Mouse (Mus musculus) heart, postnatal 0 days (tissue): ENCODE results near the gene Acsm4. TPM values are rescaled to one million over a fixed set of nuclear protein-coding genes. Genes with fewer than 3 reads are reported as not detected.
A peak's percentile ranks its signal among the peaks of the same experiment; 100 is the strongest.
"Not testable (repeated sequence)": the region's sequence is repeated elsewhere in the genome, so short reads cannot be mapped to it uniquely, and the experiment has no call there.

Experiments used
- ATAC-seq: fragments of 200-750 bp; cut with Nextera tagmentation; 2 replicates; pipeline ENCODE4 v1.8.0; 2017; ENCODE audit warnings: low read depth, moderate number of reproducible peaks, moderate library complexity; ENCODE audit not compliant: insufficient read depth
- DNase-seq: peaks from one replicate; pipeline ENCODE4 v3.0.0-alpha.2; 2016; ENCODE audit warnings: low spot score
- H3K27ac ChIP-seq: fragments of 300-500 bp; sonication (generic); 2 replicates; pipeline ENCODE4 v1.5.1; 2014; ENCODE audit warnings: low read depth, mild to moderate bottlenecking
- H3K27me3 ChIP-seq: fragments of 300-500 bp; sonication (generic); 2 replicates; pipeline ENCODE4 v1.6.1; 2014; ENCODE audit warnings: low read length, mixed read lengths; ENCODE audit not compliant: control insufficient read depth, insufficient read depth
- H3K36me3 ChIP-seq: fragments of 300-500 bp; sonication (generic); replicated peaks from 2 replicates; pipeline ENCODE4 v1.6.1; 2014; ENCODE audit warnings: low read length, mixed read lengths; ENCODE audit not compliant: control insufficient read depth, insufficient read depth
- H3K4me1 ChIP-seq: fragments of 300-500 bp; sonication (generic); 2 replicates; pipeline ENCODE4 v1.6.1; 2014; ENCODE audit warnings: antibody characterized with exemption; ENCODE audit not compliant: control insufficient read depth, insufficient read depth
- H3K4me2 ChIP-seq: fragments of 300-500 bp; sonication (generic); 2 replicates; pipeline ENCODE4 v1.6.1; 2014; ENCODE audit warnings: low read depth, mild to moderate bottlenecking, low read length, moderate library complexity
- H3K4me3 ChIP-seq: fragments of 300-500 bp; sonication (generic); 2 replicates; pipeline ENCODE4 v1.5.1; 2014; ENCODE audit warnings: low read depth, low read length
- H3K9ac ChIP-seq: fragments of 300-500 bp; sonication (generic); replicated peaks from 2 replicates; pipeline ENCODE4 v1.6.1; 2014; ENCODE audit warnings: low read depth, low read length, mixed read lengths
- H3K9me3 ChIP-seq: fragments of 300-500 bp; sonication (generic); replicated peaks from 2 replicates; pipeline ENCODE4 v1.6.1; 2016; ENCODE audit warnings: low read length; ENCODE audit not compliant: control insufficient read depth
- CTCF ChIP-seq: IDR thresholded peaks from 2 replicates; pipeline ENCODE4 v1.5.1; 2016; ENCODE audit warnings: antibody characterized with exemption, control low read depth, low read depth
- EP300 ChIP-seq: IDR thresholded peaks from 2 replicates; pipeline ENCODE4 v1.6.1; 2016; ENCODE audit warnings: antibody characterized with exemption, low read depth
- WGBS: fragments of 180-500 bp; shearing (Covaris S2); extraction: QIAGEN DNeasy Blood & Tissue Kit; methylation state at CpG from one replicate; pipeline ENCODE4 v1.1.7; 2014; 5-methylcytosine and 5-hydroxymethylcytosine counted together
- polyA plus RNA-seq: library from polyadenylated mRNA; unstranded; fragments of >200 nt; fragmentation: Nextera tagmentation; extraction: Ambion mirVana; gene quantifications from 2 replicates; pipeline ENCODE4 v1.2.1, GENCODE M21; 2015
- total RNA-seq: library from RNA; depleted of rRNA; stranded (reverse); fragments of >200 nt; gene quantifications from 2 replicates; pipeline ENCODE4 v1.2.3, GENCODE M21; 2014; ENCODE audit warnings: low replicate concordance

Gene Acsm4
- total and polyA plus RNA-seq, 2 experiments from 2014 or later: not detected

GRCm38 (mm10) chr7:119720947-119721310 lies 31.1 kb downstream of the Acsm4 start:
- no peaks in the 10 kb centered on the region for H3K27me3 ChIP-seq
- H3K4me3 ChIP-seq: peak overlapping the region; percentile 79
- H3K27ac ChIP-seq: peak overlapping the region; percentile 52; the same call in 1 of the 2 replicates
- 13% methylated on average over 8 of the region's 8 CpGs for WGBS
- TF ChIP-seq EP300 (no peak), CTCF (no peak)
- H3K36me3 ChIP-seq: peaks cover 29% of the 10 kb centered on the region
- peaks cover 6% of the 10 kb centered on the region for H3K4me1 ChIP-seq
- peak overlapping the region; percentile 15; the same call in 1 of the 2 replicates for H3K9ac ChIP-seq
- DNase-seq: no peak
- peak overlapping the region; percentile 78 for H3K4me2 ChIP-seq
- peak; percentile 25; the same call in 1 of the 2 replicates for ATAC-seq
- no peaks in the 10 kb centered on the region for H3K9me3 ChIP-seq

- 87% methylated on average over 2 of the region's 2 CpGs for WGBS
These were observed 37.8 kb downstream of the Acsm4 start for GRCm38 (mm10) chr7:119727621-119728020.

GRCm38 (mm10) chr7:119731262-119731661 lies 41.4 kb downstream of the Acsm4 start:
- H3K27ac ChIP-seq, H3K4me1 ChIP-seq, H3K9ac ChIP-seq, H3K36me3 ChIP-seq, ATAC-seq, H3K9me3 ChIP-seq, H3K4me3 ChIP-seq, H3K27me3 ChIP-seq, H3K4me2 ChIP-seq, DNase-seq: not testable (repeated sequence)
- WGBS: 85% methylated on average over 4 of the region's 4 CpGs

More at GRCm38 (mm10) chr7:119727621-119728020, 37.8 kb downstream of the Acsm4 start:
- no peak overlapping the region for H3K9ac ChIP-seq
- no peak overlapping the region for H3K4me3 ChIP-seq
- no peaks in the 10 kb centered on the region for H3K36me3 ChIP-seq
- H3K4me2 ChIP-seq: no peak overlapping the region
- H3K27me3 ChIP-seq: no peaks in the 10 kb centered on the region
- no peak for TF ChIP-seq EP300
- no peak for TF ChIP-seq CTCF
- no peaks in the 10 kb centered on the region for H3K9me3 ChIP-seq
- H3K4me1 ChIP-seq: no peaks in the 10 kb centered on the region
- DNase-seq (no peak), ATAC-seq (no peak)
- no peak overlapping the region for H3K27ac ChIP-seq

DNA sequence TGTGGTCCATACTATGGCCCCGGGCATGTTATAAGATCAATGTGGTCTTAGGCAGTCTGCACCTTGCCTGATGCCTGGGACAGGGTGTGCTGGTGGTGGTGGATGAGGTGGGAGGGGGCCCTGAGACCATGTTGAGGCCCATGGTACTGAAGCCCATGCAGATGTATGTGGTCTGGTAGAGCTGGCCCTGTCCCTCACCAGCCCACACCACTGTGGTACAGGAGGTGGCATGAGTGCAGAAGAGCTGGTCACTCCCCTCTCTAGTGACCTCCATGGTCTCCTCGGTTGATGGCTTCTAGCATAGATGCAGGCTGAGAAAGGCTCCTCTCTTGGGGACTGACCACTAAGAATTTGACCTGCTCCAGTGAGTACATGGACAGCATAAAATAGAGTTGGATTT lies 49.1 kb downstream of the Acsm4 start:
- no peak for DNase-seq
- ATAC-seq: no peak
- no peak overlapping the region for H3K4me3 ChIP-seq
- H3K9ac ChIP-seq: no peak overlapping the region
- no peak overlapping the region for H3K27ac ChIP-seq
- H3K4me2 ChIP-seq: no peak overlapping the region
- 84% methylated on average over 2 of the region's 2 CpGs for WGBS
- no peak for TF ChIP-seq EP300
- no peak for TF ChIP-seq CTCF
- H3K36me3 ChIP-seq: no peaks in the 10 kb centered on the region
- H3K9me3 ChIP-seq: no peaks in the 10 kb centered on the region
- H3K27me3 ChIP-seq: no peaks in the 10 kb centered on the region
- no peaks in the 10 kb centered on the region for H3K4me1 ChIP-seq

GRCm38 (mm10) chr7:119739798-119740468 lies 50.1 kb downstream of the Acsm4 start:
- H3K27me3 ChIP-seq, H3K27ac ChIP-seq, H3K36me3 ChIP-seq, H3K4me1 ChIP-seq, H3K9ac ChIP-seq, DNase-seq, H3K9me3 ChIP-seq: not testable (repeated sequence)
- 0 out of 2 replicates have a peak, but pooled peaks have one; percentile 53 for ATAC-seq
- 1% methylated on average over 26 of the region's 44 CpGs for WGBS
- Histone ChIP-seq H3K4me3 (peak overlapping the region; percentile 32), H3K4me2 (peak overlapping the region; percentile 59)

- WGBS: 8% methylated on average over 32 of the region's 34 CpGs
These were observed 54.5 kb downstream of the Acsm4 start for GRCm38 (mm10) chr7:119744321-119744720.

More at GRCm38 (mm10) chr7:119744321-119744720, 54.5 kb downstream of the Acsm4 start:
- H3K9ac ChIP-seq: no peak overlapping the region
- no peak overlapping the region for H3K27ac ChIP-seq
- no peak overlapping the region for H3K4me3 ChIP-seq
- H3K4me2 ChIP-seq: peak overlapping the region; percentile 15; the same call in 1 of the 2 replicates
- DNase-seq: no peak
- H3K9me3 ChIP-seq: no peaks in the 10 kb centered on the region
- TF ChIP-seq CTCF (no peak), EP300 (no peak)
- no peaks in the 10 kb centered on the region for H3K27me3 ChIP-seq
- H3K36me3 ChIP-seq: no peaks in the 10 kb centered on the region
- no peaks in the 10 kb centered on the region for H3K4me1 ChIP-seq
- ATAC-seq: no peak
